Mouse (Mus musculus) megakaryocyte progenitor cell, adult 5-6 weeks (primary cell): Measurements from ENCODE around the gene Porcn. TPM values are rescaled to one million over a fixed set of nuclear protein-coding genes. Genes with fewer than 3 reads are reported as not detected.

Experiments
- ATAC-seq: replicated peaks from 2 replicates; pipeline ENCODE4 v1.8.0; 2016; ENCODE audit warnings: mild to moderate bottlenecking, moderate TSS enrichment, inconsistent platforms; ENCODE audit not compliant: poor library complexity
- total RNA-seq, 2 experiments: library from RNA; stranded (forward) in 1 of 2; stranded (reverse) in 1 of 2; fragments of 157-497, 149-512 nt in 1 of 2; fragments of 200-1000 nt in 1 of 2; gene quantifications; 2 replicates each; pipeline versions ENCODE4 v1.2.3 to v1.2.4; 2015 to 2017

Gene Porcn
- total RNA-seq, 2 experiments from 2014 or later: 0.49 TPM; not detected in 1

- ATAC-seq: no peak
These were observed 899 bp upstream of the Porcn start for GRCm38 (mm10) chrX:8207224-8207623.

GRCm38 (mm10) chrX:8206694-8207197, 421 bp upstream of the Porcn start:
- no peak for ATAC-seq

- no peak for ATAC-seq
These were observed 774 bp downstream of the Porcn start for GRCm38 (mm10) chrX:8205551-8205950.

GRCm38 (mm10) chrX:8205088-8205487, 1.2 kb downstream of the Porcn start:
- no peak for ATAC-seq

- no peak for ATAC-seq
These were observed 2.2 kb downstream of the Porcn start for GRCm38 (mm10) chrX:8204076-8204475.

- no peak for ATAC-seq
These were observed 3.2 kb downstream of the Porcn start for GRCm38 (mm10) chrX:8203105-8203504.

- ATAC-seq: peak; percentile 43
These were observed 13.0 kb downstream of the Porcn start, which contains the start of gene Ebp for GRCm38 (mm10) chrX:8193419-8193723. Gene Ebp, minus strand, starts transcription at chrX:8193512.

GRCm38 (mm10) chrX:8192640-8193418, 13.5 kb downstream of the Porcn start:
- ATAC-seq: peak; percentile 99

GRCm38 (mm10) chrX:8192126-8192639, 14.1 kb downstream of the Porcn start:
- ATAC-seq: no peak

- ATAC-seq: no peak
These were observed 23.3 kb downstream of the Porcn start for GRCm38 (mm10) chrX:8182871-8183540.

GRCm38 (mm10) chrX:8179646-8180045, 26.7 kb downstream of the Porcn start:
- no peak for ATAC-seq

- ATAC-seq: no peak
These were observed 27.5 kb downstream of the Porcn start for GRCm38 (mm10) chrX:8178871-8179270.

- peak; percentile 85 for ATAC-seq
These were observed 30.6 kb downstream of the Porcn start, which contains the start of gene Tbc1d25 for GRCm38 (mm10) chrX:8175504-8176385. Gene Tbc1d25, minus strand, starts transcription at chrX:8176181.

GRCm38 (mm10) chrX:8175169-8175503, 31.2 kb downstream of the Porcn start:
- no peak for ATAC-seq

- ATAC-seq: peak; percentile 92
These were observed 38.3 kb downstream of the Porcn start for GRCm38 (mm10) chrX:8167716-8168647.

- ATAC-seq: no peak
These were observed 41.9 kb downstream of the Porcn start for GRCm38 (mm10) chrX:8164471-8164870.

- no peak for ATAC-seq
These were observed 43.2 kb downstream of the Porcn start for GRCm38 (mm10) chrX:8163076-8163475.

GRCm38 (mm10) chrX:8145153-8145991, 61.0 kb downstream of the Porcn start, which contains the start of gene Rbm3:
Gene Rbm3, minus strand, starts transcription at chrX:8145880.
- ATAC-seq: peak; percentile 85
